25 mouse cellular contexts compared by ENCODE assay signal in genomic region chr4:148639455-148639854, GRCm38 (mm10). TPM values are rescaled to one million over a fixed set of nuclear protein-coding genes. Genes with fewer than 3 reads are reported as not detected.
A peak's percentile ranks its signal among the peaks of the same experiment; 100 is the strongest.
DNase-seq lines count a peak whose midpoint lies in the region; ATAC-seq and TF ChIP-seq lines count a peak whose summit lies in the region.
"Had no signal": no experiment of that assay in that cellular context is flagged by ENCODE, and none has a peak within 500 bp of the region (broad histone marks: within the 10 kb centered on the region; RNA-seq: fewer than 3 reads in every experiment).

No protein-coding gene starts in this region.

- no peaks in the 10 kb centered on the region for H3K4me1 ChIP-seq in liver, adult 2 months (ENCODE audit: control insufficient read depth, insufficient read depth, low read length)
- peaks cover 21% of the 10 kb centered on the region for H3K4me1 ChIP-seq in liver, embryonic 12.5 days
- H3K4me1 ChIP-seq in intestine, embryonic 15.5 days (replicated peaks), result 0 out of 2 replicates have a peak, but pooled peaks cover 4% of the 10 kb centered on the region
- peaks cover 10% of the 10 kb centered on the region for H3K4me1 ChIP-seq in forebrain, embryonic 10.5 days

- H3K27ac ChIP-seq in liver, adult 2 months (replicated peaks; ENCODE audit: insufficient read depth, low read depth, low read length), result no peak overlapping the region
- no peak overlapping the region for H3K27ac ChIP-seq in liver, embryonic 12.5 days
- H3K27ac ChIP-seq in intestine, embryonic 15.5 days, result no peak overlapping the region
- no peak overlapping the region for H3K27ac ChIP-seq in forebrain, embryonic 10.5 days
- H3K27ac ChIP-seq: embryonic facial prominence, embryonic 13.5 days; gastrocnemius, adult 2 months; heart, embryonic 10.5 days; hindbrain, embryonic 13.5 days had no signal

- no peak for ATAC-seq in liver, embryonic 12.5 days
- ATAC-seq in intestine, embryonic 15.5 days, result peak; percentile 87
- ATAC-seq in megakaryocyte, adult 5-6 weeks (ENCODE audit: poor library complexity, severe bottlenecking), result 0 out of 2 replicates have a peak, but pooled peaks have one; percentile 39
- ATAC-seq: CD4-positive, CD25-positive, alpha-beta regulatory T cell, adult 4 months; forebrain, embryonic 14.5 days had no signal

- no peak overlapping the region for H3K9ac ChIP-seq in liver, adult 2 months (ENCODE audit: low read depth, low read length)
- H3K9ac ChIP-seq in liver, embryonic 12.5 days, result no peak overlapping the region
- H3K9ac ChIP-seq in intestine, embryonic 15.5 days, result no peak overlapping the region
- H3K9ac ChIP-seq: embryonic facial prominence, embryonic 13.5 days; hindbrain, embryonic 13.5 days had no signal

- TF ChIP-seq CTCF in liver, adult 2 months (IDR thresholded peaks at IDR 0.05; ENCODE audit: low read depth, low read length), result no peak

- DNase-seq in liver, adult 2 months (ENCODE audit: extremely low read depth, low read depth, low spot score), result peak; percentile 53
- peak; percentile 53 for DNase-seq in yolk sac, embryonic 10.5 days (ENCODE audit: low spot score)
- DNase-seq in adrenal gland, adult 2 months, result no peak
- DNase-seq in forebrain, embryonic 10.5 days (ENCODE audit: extremely low spot score, low spot score), result no peak
- DNase-seq: adrenal gland, postnatal 14 days; B cell, adult 2 months; cerebellum, adult 11-12 months; cerebellum, adult 9-10 months; cerebellum, postnatal 25 days; gastrocnemius, adult 2 months; gastrocnemius, postnatal 36 days; heart, adult 18-20 months; heart, postnatal 10 days had no signal

- H3K9me3 ChIP-seq in liver, embryonic 12.5 days (replicated peaks), result no peaks in the 10 kb centered on the region
- H3K9me3 ChIP-seq in intestine, embryonic 15.5 days, result no peaks in the 10 kb centered on the region
- no peaks in the 10 kb centered on the region for H3K9me3 ChIP-seq in forebrain, embryonic 10.5 days
- H3K9me3 ChIP-seq: embryonic facial prominence, embryonic 13.5 days; G1E; heart, embryonic 10.5 days; hindbrain, embryonic 13.5 days had no signal

- H3K36me3 ChIP-seq in liver, adult 2 months (ENCODE audit: control insufficient read depth, insufficient read depth, low read length), result no peaks in the 10 kb centered on the region
- H3K36me3 ChIP-seq in liver, embryonic 12.5 days, result no peaks in the 10 kb centered on the region
- no peaks in the 10 kb centered on the region for H3K36me3 ChIP-seq in intestine, embryonic 15.5 days
- no peaks in the 10 kb centered on the region for H3K36me3 ChIP-seq in forebrain, embryonic 10.5 days (replicated peaks)
- H3K36me3 ChIP-seq: embryonic facial prominence, embryonic 13.5 days; G1E; heart, embryonic 10.5 days; hindbrain, embryonic 13.5 days had no signal

- 74% methylated on average over 2 of the region's 2 CpGs for WGBS in liver, adult 2 months
- WGBS in liver, embryonic 12.5 days (ENCODE audit: insufficient replicate concordance), result 67% methylated on average over 2 of the region's 2 CpGs
- 63% methylated on average over 2 of the region's 2 CpGs for WGBS in intestine, embryonic 15.5 days
- WGBS in forebrain, embryonic 10.5 days, result 88% methylated on average over 2 of the region's 2 CpGs

- H3K4me3 ChIP-seq in liver, adult 2 months (ENCODE audit: insufficient read depth, low read depth, low read length), result no peak overlapping the region
- no peak overlapping the region for H3K4me3 ChIP-seq in liver, embryonic 12.5 days
- H3K4me3 ChIP-seq in intestine, embryonic 15.5 days (replicated peaks), result no peak overlapping the region
- H3K4me3 ChIP-seq in forebrain, embryonic 10.5 days, result no peak overlapping the region
- H3K4me3 ChIP-seq: embryonic facial prominence, embryonic 13.5 days; gastrocnemius, adult 2 months; heart, embryonic 10.5 days; hindbrain, embryonic 13.5 days had no signal

- TF ChIP-seq POLR2A in liver, adult 2 months (IDR thresholded peaks at IDR 0.05; ENCODE audit: extremely low read depth, insufficient read depth, low read length), result no peak

- H3K4me2 ChIP-seq in liver, embryonic 12.5 days, result no peak overlapping the region
- peak overlapping the region; percentile 24 for H3K4me2 ChIP-seq in intestine, embryonic 15.5 days (replicated peaks)
- H3K4me2 ChIP-seq: embryonic facial prominence, embryonic 13.5 days; hindbrain, embryonic 13.5 days had no signal

- H3K27me3 ChIP-seq in liver, adult 2 months (ENCODE audit: control insufficient read depth, insufficient read depth, low read length), result no peaks in the 10 kb centered on the region
- peaks cover 5% of the 10 kb centered on the region; the same call in 1 of the 2 replicates for H3K27me3 ChIP-seq in liver, embryonic 12.5 days (replicated peaks)
- no peaks in the 10 kb centered on the region for H3K27me3 ChIP-seq in intestine, embryonic 15.5 days (replicated peaks)
- no peaks in the 10 kb centered on the region for H3K27me3 ChIP-seq in forebrain, embryonic 10.5 days (ENCODE audit: poor library complexity, severe bottlenecking)
- H3K27me3 ChIP-seq: embryonic facial prominence, embryonic 13.5 days had no signal

- H3K79me2 ChIP-seq in liver, adult 2 months (ENCODE audit: control insufficient read depth, insufficient read depth, low read length), result no peaks in the 10 kb centered on the region

RNA-seq across cellular contexts. Expression of gene Gm572, which starts 3.7 kb away (rescaled TPM):
- not detected in 2 replicates for total RNA-seq in liver, adult 2 months (2014; rRNA removed)
- polyA plus RNA-seq in liver, adult 2 months (2012; rRNA removed), result not detected in 2 replicates
- polyA plus RNA-seq in liver, embryonic 12.5 days (2016; fragmentation: Nextera tagmentation; extraction: Ambion mirVana), result not detected in 2 replicates
- polyA plus RNA-seq in intestine, embryonic 15.5 days (2015; fragmentation: Nextera tagmentation; extraction: Ambion mirVana), result not detected in 2 replicates
- 0.23 and 0.29 TPM in 2 replicates for total RNA-seq in megakaryocyte, adult 5-6 weeks (2015)
- not detected in 2 replicates for total RNA-seq in megakaryocyte, adult 5-6 weeks (2017)
- not detected for total RNA-seq in adrenal gland, adult 2 months (2021)
- 0.07 TPM in 1 of 2 replicates, not detected in the other for polyA plus RNA-seq in adrenal gland, adult 2 months (2012; rRNA removed)
- not detected in 2 replicates for polyA plus RNA-seq in forebrain, embryonic 10.5 days (2016; fragmentation: Nextera tagmentation; extraction: Ambion mirVana)
- total RNA-seq: adrenal gland, postnatal 14 days; G1E; hematopoietic stem cell, adult 5-6 weeks had no signal
- polyA plus RNA-seq: CD4-positive, CD25-positive, alpha-beta regulatory T cell, adult 4 months; cortical plate, adult 2 months; embryonic facial prominence, embryonic 13.5 days; forebrain, embryonic 14.5 days; G1E; heart, embryonic 10.5 days; hindbrain, embryonic 13.5 days had no signal

RNA-seq across cellular contexts. Expression of gene Tardbp, which starts 12.6 kb away (rescaled TPM):
- 87.2 and 111 TPM in 2 replicates for total RNA-seq in liver, adult 2 months (2014; rRNA removed)
- 33.2 and 33.4 TPM in 2 replicates for polyA plus RNA-seq in liver, adult 2 months (2012; rRNA removed)
- 220 and 226 TPM in 2 replicates for polyA plus RNA-seq in liver, embryonic 12.5 days (2016; fragmentation: Nextera tagmentation; extraction: Ambion mirVana)
- polyA plus RNA-seq in intestine, embryonic 15.5 days (2015; fragmentation: Nextera tagmentation; extraction: Ambion mirVana), result 272 and 318 TPM in 2 replicates
- 193 and 196 TPM in 2 replicates for total RNA-seq in megakaryocyte, adult 5-6 weeks (2015)
- total RNA-seq in megakaryocyte, adult 5-6 weeks (2017), result 339 and 406 TPM in 2 replicates
- 100 to 1,000 TPM; 240 to 255 TPM for total RNA-seq in adrenal gland, adult 2 months (2021)
- polyA plus RNA-seq in adrenal gland, adult 2 months (2012; rRNA removed), result 8.0 and 10.3 TPM in 2 replicates
- 495 and 519 TPM in 2 replicates for polyA plus RNA-seq in forebrain, embryonic 10.5 days (2016; fragmentation: Nextera tagmentation; extraction: Ambion mirVana)

RNA-seq across cellular contexts. Expression of gene Masp2, which starts 37.1 kb away (rescaled TPM):
- 191 and 270 TPM in 2 replicates for total RNA-seq in liver, adult 2 months (2014; rRNA removed)
- 712 and 829 TPM in 2 replicates for polyA plus RNA-seq in liver, adult 2 months (2012; rRNA removed)
- polyA plus RNA-seq in liver, embryonic 12.5 days (2016; fragmentation: Nextera tagmentation; extraction: Ambion mirVana), result 7.7 and 8.5 TPM in 2 replicates
- polyA plus RNA-seq in intestine, embryonic 15.5 days (2015; fragmentation: Nextera tagmentation; extraction: Ambion mirVana), result 0.33 and 0.95 TPM in 2 replicates
- total RNA-seq in megakaryocyte, adult 5-6 weeks (2015), result 0.21 TPM in 1 of 2 replicates, not detected in the other
- 0.77 TPM in 1 of 2 replicates, not detected in the other for total RNA-seq in megakaryocyte, adult 5-6 weeks (2017)
- total RNA-seq in adrenal gland, adult 2 months (2021), result 1 to 10 TPM in 1 of 2 experiments, under 1 TPM in 1; 0.55 to 5.6 TPM
- polyA plus RNA-seq in adrenal gland, adult 2 months (2012; rRNA removed), result 3.5 and 6.5 TPM in 2 replicates
- 0.22 TPM in 1 of 2 replicates, not detected in the other for polyA plus RNA-seq in forebrain, embryonic 10.5 days (2016; fragmentation: Nextera tagmentation; extraction: Ambion mirVana)
- polyA plus RNA-seq: forebrain, embryonic 14.5 days; heart, embryonic 14.5 days had no signal

RNA-seq across cellular contexts. Expression of gene Srm, which starts 48.2 kb away (rescaled TPM):
- 11.1 and 14.7 TPM in 2 replicates for total RNA-seq in liver, adult 2 months (2014; rRNA removed)
- 33.1 and 39.5 TPM in 2 replicates for polyA plus RNA-seq in liver, adult 2 months (2012; rRNA removed)
- 358 and 387 TPM in 2 replicates for polyA plus RNA-seq in liver, embryonic 12.5 days (2016; fragmentation: Nextera tagmentation; extraction: Ambion mirVana)
- 207 and 224 TPM in 2 replicates for polyA plus RNA-seq in intestine, embryonic 15.5 days (2015; fragmentation: Nextera tagmentation; extraction: Ambion mirVana)
- 21.0 and 27.3 TPM in 2 replicates for total RNA-seq in megakaryocyte, adult 5-6 weeks (2015)
- 4.7 and 8.5 TPM in 2 replicates for total RNA-seq in megakaryocyte, adult 5-6 weeks (2017)
- 10 to 100 TPM; 75.6 to 79.4 TPM for total RNA-seq in adrenal gland, adult 2 months (2021)
- 123 and 157 TPM in 2 replicates for polyA plus RNA-seq in adrenal gland, adult 2 months (2012; rRNA removed)
- polyA plus RNA-seq in forebrain, embryonic 10.5 days (2016; fragmentation: Nextera tagmentation; extraction: Ambion mirVana), result 265 and 272 TPM in 2 replicates

Comparison
In these comparisons a context has a peak if more than half of its experiments do, and no peak if none do; other contexts are left out.
1. RNA of gene Masp2, which starts 37.1 kb away (polyA plus RNA-seq): 712 to 829 TPM in liver, adult 2 months; 7.7 to 8.5 TPM in liver, embryonic 12.5 days, 3.5 to 6.5 TPM in adrenal gland, adult 2 months, 0.33 to 0.95 TPM in intestine, embryonic 15.5 days and 0.22 TPM in forebrain, embryonic 10.5 days; every median in the first group is over 10 times any median in the second.
2. DNase-seq: peak in liver, adult 2 months (single experiment) and yolk sac, embryonic 10.5 days (single experiment); none in adrenal gland, adult 2 months (single experiment) and forebrain, embryonic 10.5 days (single experiment).